Mouse (Mus musculus) stomach, postnatal 0 days (tissue): ENCODE measurements around the gene Nat8f6.
"Not testable (repeated sequence)": the region's sequence is repeated elsewhere in the genome, so short reads cannot be mapped to it uniquely, and the experiment has no call there.

Experiments
- CTCF ChIP-seq: IDR thresholded peaks from 2 replicates; pipeline ENCODE4 v1.5.1; 2016; ENCODE audit warnings: antibody characterized with exemption, low read depth, mild to moderate bottlenecking, moderate library complexity
- EP300 ChIP-seq: optimal IDR thresholded peaks from 2 replicates; pipeline ENCODE3; 2016; ENCODE audit warnings: antibody characterized with exemption

DNA sequence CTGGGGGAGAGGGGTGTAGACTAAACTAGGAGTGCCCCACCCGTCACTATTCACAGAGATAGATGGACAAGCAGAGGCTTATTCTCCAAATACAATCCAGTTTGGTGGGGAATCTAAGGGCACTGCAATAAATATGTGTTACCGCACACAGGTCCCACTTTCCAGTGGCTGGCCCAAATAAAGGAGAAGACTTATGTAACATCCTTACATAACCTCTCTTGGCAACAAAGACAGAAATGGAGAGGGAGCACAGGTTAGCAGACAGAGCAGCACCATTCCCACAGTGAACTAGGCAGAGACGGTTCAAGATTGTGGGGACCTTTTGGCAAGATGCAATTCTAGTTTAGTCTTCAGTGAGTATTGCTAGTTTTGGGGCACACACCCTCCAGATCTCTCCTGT, 10.2 kb downstream of the Nat8f6 start:
- TF ChIP-seq CTCF, EP300: not testable (repeated sequence)
